Mouse (Mus musculus) bone marrow macrophage, adult 2 months (primary cell): ENCODE measurements around the gene Hopx.

Source experiments
- CTCF ChIP-seq: IDR thresholded peaks from 2 replicates; pipeline ENCODE4 v1.5.1; 2012; ENCODE audit warnings: low read depth, mild to moderate bottlenecking, low read length, moderate library complexity
- POLR2A ChIP-seq: IDR thresholded peaks from 2 replicates; pipeline ENCODE4 v1.6.1; 2012; ENCODE audit warnings: mild to moderate bottlenecking, low read depth, low read length, borderline replicate concordance

DNA sequence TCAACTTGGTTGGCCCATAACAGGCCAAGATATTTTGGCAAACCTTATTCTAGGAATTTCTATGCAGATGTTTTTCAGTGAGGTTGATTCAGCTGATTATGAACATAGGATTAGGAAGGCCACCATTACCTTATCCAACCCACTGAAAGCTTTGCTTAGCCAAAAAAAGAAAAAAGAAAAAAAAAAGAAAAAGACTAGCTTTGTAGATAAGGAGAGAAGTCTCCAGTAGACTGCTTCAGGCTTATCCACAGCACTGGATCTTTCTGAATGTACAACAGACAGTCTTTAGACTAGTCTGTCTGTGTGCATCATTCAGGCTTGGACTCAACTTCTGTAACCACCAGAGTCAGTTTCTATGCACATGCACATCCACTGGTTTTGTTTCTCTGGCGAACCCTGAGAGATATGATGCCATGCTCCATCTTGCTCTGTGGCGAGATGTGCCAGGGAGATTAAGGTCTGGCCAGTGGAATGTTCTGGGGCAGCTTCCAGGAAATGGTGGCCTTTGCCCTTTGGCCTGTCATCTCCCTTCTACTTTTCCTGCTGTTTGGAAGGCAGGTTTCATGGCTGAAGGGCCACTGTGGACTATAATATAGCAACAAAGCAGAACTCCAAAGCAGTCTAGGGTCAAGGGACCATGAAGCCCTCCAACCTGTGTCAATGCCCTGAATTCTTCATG, 17.7 kb upstream of the Hopx start:
- no peak for TF ChIP-seq CTCF
- no peak for TF ChIP-seq POLR2A
